Mouse (Mus musculus) liver, embryonic 13.5 days (tissue): ENCODE data around the gene Prdm16. TPM values are rescaled to one million over a fixed set of nuclear protein-coding genes. Genes with fewer than 3 reads are reported as not detected.

Source experiments
- polyA plus RNA-seq: library from polyadenylated mRNA; unstranded; fragments of >200 nt; fragmentation: Nextera tagmentation; extraction: Ambion mirVana; gene quantifications from 2 replicates; pipeline ENCODE4 v1.2.1, GENCODE M21; 2015

Prdm16 gene
- polyA plus RNA-seq, 1 experiment from 2014 or later = 1.8 TPM

Other genes starting within 250 kb of the Prdm16 start
- not detected in 2 replicates for gene Actrt2, start 31.0 kb upstream of the Prdm16 start, polyA plus RNA-seq
- gene Ttc34, start 200.6 kb upstream of the Prdm16 start, polyA plus RNA-seq = 0.03 TPM in 1 of 2 replicates, not detected in the other
- 2.4 TPM in 2 replicates for gene Mmel1, start 232.7 kb upstream of the Prdm16 start, polyA plus RNA-seq